Mouse (Mus musculus) hindlimb bud, embryonic 11.5 days (tissue): ENCODE results near the gene Shisa2.

ENCODE experiments used
- DNase-seq: peaks from one replicate; pipeline ENCODE4 v3.0.0-alpha.2; 2012; ENCODE audit warnings: low read depth, low spot score; ENCODE audit errors: extremely low spot score

Gene Shisa2

DNA sequence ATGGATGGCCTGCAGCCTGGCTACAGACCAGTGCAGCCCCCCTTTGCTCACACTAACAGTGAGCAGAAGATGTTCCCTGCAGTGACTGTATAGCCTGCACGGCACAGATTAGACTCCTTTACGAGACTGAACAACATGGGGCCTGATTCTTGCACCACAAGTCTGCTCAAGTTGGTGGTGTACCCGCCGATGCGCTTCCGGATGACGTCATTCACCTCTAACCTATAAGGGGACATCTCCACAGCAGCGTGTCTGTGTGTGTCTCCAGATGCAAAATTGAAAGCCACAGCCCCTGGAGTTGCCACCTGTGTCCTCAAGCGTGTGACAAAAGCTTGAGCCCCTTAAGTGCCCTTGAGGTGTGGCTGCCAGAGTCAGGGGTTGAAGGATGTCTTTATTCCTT is 5.0 kb downstream of the Shisa2 start:
- DNase-seq: no peak

DNA sequence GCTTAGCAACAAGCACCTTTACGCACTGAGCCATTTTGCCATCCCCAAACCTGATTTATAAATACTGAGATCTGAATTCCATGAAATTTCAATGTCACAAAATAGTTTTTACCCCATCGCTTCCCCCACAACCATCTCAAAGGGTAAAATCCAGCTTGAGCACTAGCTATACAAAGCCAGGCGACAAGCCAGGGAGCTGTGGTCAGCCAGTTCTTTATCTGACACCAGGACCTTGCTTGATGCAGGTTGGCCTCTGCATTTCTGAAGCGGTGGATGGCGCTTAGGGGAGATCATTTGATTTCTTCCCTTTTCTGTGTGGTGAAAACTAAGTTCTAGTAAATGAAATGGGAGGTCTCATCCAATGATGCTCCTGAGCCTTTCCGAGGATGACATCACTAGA is 7.0 kb downstream of the Shisa2 start:
- DNase-seq: no peak

DNA sequence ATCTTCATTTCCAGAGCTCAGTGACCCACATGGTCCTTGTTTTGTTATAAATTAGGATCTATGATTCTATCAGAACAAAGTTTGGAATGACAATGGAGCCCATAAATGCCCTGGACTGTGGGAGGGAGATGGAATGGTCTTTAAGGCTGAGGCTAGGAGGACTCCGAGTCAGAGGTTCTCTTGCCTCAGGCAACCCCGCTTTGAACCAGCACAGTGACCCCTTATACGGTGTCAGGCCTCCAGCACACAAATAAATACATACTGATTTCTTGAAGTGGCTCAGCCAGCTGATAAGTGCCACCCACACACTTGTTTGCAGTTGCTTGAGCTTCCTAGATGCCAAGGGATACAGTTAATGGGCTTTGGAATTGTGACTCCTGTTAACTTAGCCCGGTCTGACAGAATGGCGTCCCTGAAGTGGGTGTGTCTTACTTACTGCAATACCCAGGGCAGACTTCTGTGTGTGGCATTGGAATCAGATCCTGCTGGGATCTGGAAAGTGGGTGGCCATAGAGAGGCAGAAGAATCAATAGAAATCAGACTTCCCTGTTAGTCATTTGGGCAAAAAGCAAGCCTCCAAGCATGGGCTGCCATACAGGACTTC is 8.3 kb downstream of the Shisa2 start:
- DNase-seq: no peak

DNA sequence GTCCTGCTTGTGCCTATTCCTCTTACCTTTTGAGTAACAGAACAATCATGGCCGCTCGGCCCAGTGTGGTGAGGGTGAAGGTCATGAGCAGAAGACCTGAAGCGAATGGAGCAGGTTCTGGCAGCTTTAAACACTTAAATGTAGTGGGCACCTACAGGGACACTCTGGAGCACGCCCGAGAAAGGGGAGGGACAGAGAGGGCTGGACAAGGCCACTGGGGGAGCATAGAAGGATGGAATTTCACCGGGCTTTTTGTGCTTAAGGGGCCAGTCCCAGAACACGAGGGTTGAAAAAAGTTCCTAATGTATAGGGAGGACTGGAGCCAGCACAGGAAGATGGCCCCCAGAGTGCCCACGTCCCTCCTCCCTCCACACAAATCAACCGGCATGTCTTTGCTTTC is 8.9 kb downstream of the Shisa2 start:
- DNase-seq: no peak

DNA sequence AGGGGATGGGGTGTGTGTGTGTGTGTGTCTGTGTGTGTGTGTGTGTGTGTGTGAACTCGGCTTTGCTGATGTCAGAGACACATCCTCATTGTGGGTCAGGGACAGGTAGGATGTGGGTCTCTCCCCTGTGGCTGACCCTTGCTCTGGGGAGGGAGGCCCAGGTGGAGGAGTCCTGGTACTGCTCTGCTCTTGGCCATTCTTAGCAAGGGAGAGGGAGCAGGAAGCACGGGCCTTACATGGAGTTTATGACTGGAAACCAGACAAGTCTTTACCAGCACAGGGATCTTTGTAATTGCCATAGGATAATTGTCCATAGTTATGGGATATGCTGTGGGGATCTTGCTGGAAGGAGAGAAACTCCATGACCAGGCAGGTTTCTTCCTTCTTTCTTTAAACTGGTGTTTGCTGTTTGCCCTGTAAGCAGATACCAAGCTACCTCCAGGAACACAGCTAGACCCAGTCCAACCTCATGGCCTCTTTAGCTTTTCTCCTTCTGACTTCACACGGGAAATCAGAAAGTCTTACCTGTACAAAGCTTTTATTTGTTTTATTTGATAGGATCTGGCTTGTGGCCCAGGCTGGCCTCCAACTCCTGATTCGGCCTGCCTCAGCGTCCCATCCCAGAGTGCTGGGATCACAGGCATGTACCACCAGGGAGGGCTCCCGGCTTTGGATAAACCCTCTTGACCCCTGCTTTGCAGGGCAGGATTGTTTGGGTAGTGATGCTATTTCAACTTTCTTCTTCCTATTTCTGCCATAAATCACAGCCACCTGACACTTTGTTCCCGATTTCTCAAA is 14.0 kb downstream of the Shisa2 start:
- no peak for DNase-seq

DNA sequence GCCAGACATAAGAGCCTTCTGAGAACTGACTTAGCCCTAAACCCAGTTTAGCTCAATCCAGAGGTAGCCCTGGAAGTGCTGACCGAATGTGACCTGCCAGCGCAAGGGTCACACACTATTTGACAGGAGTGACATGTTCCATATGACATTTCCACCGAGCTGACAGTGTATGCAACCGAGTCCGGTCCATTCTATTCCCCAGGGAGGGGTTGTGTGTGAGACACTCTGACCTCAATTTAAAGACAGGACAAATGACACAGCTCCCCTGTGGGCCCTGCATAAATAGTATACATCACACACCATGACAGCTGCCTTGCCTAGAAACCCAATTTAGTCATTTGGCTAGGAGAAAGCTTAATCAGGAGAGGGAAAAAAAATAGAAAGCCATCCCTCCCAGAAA is 16.7 kb downstream of the Shisa2 start:
- DNase-seq: no peak

DNA sequence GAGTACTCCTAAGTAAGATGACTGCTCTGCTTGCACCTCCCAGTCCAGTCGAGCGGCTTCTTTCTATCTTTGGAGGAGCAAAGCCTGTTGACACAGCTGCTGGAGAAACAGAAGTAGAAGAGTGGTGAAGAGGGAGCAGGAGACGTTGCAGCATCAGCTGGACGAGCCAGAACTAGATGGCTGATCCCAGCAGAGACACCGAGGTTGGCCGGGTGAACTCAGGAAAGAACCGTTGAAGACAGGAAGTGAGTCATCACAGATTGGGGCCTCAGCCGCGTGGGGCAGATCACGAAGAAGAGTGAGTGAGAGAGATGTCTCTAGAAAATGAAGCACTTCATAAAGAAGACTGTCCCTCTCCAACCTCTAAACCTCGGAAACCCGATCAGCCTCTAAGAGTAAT is 18.5 kb downstream of the Shisa2 start:
- DNase-seq: no peak

DNA sequence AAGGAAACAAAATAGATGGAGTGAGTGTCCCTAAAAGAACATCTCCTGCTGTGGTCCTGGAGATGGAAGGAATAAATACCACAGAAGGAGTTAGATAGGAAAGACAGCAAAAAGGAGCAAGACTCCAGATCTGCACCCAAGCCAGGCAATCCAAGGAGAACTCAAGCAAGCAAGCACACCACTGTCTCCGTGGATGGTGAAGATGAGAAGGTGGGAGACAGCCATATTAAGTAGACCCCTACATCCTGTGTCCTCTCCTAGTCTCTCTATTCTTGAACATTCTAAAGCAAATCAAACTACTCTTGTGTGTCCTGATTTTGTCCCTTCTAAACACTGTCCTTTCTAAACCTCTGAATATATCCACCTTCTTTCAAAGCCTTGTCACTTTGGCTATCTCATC is 19.1 kb downstream of the Shisa2 start:
- no peak for DNase-seq

DNA sequence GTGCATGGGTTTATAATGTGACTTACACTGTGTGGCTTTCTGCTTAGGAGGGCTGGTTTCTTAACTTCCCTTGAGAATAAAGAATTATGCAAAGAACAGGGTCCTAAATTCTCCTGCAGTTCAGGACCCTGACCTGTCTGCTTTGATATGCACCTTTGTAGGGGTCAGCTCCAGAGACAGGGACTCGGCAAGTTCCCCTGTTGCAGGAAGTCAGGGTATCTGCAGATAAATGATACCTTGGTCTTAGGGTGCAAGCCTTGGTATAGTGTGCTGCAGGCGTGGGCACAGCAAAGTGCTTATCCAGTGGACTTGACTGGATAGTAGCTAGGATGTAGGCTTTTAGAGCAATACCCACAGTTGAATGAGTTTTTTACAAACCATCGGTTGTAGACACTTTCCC is 19.8 kb downstream of the Shisa2 start:
- no peak for DNase-seq

DNA sequence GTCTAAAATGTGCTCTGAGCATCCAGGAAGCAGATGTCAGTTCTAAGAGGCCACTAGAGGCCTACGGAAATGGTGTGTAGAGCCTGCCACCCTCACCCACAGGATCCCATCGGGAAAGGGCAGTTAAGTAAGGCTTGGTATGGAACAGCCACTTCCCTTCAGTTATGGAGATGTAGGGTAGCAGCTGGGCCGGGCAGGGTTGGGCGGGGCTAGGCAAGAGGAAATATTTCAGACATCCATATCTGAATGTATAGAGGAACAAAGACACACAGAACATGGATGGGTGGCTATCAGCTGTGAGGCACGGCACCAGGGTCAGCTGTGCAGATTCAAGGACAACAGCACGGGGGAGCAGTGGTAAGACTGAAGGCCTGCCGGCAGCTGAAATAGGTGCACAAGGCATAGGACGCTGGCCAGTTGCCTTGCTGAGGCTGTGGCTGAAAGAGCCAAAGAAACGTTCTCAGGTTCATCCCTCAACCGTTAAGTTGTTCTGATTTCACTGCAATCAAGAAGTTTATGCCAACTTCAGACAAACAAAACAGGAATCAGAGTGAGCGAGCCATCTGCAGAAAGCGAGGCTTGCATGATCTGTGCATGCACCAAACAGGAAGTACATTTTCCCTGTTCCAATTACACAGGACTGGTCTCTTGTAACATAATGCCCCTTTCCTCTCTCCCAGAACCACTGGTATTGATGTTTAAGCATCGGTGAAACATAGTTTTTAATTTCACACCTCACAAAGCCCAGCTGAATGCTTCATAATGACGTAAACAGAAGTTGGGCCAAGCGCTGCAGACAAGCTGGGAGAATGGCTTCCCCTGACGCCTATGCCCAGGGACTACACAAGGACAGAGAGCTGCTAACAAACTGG is 22.0 kb downstream of the Shisa2 start:
- no peak for DNase-seq

DNA sequence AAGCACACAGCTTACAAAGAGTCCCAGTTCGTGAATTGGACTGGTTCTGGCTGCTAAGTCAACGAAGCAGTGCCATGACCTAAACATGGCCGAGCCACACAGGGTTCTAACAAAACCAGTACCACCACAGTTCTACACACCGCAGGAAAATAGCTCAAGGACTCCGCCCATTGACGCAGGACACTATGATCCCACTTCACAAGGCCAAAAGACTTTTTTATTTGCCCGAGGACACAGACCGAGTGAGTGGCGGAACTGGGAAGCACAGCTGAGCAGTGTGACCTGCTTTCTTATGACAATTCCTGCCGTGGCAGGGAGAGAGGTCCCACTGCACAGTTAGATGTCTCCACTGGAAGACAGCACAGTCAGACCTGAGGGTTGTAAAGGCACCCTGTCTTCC is 23.5 kb downstream of the Shisa2 start:
- no peak for DNase-seq

DNA sequence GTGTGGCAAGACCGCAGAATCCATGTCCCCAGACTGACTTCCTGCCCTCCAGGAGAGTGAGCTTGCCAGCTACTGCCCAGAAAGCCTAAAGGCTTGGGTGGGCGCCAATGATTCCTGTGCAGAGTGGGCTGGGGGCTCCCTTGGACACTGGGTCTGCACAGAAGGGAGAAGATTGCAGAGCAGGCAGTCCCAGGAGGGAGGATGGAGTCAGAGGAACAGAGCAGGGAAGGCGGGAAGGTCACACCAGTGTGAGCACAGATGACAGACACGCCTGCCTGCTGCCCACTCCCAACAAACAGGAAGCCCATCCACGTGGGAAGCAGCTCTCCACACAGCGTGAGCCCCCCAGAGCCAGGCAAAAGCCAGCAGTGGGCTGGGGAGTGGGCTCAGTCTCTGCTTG is 24.2 kb downstream of the Shisa2 start:
- no peak for DNase-seq

DNA sequence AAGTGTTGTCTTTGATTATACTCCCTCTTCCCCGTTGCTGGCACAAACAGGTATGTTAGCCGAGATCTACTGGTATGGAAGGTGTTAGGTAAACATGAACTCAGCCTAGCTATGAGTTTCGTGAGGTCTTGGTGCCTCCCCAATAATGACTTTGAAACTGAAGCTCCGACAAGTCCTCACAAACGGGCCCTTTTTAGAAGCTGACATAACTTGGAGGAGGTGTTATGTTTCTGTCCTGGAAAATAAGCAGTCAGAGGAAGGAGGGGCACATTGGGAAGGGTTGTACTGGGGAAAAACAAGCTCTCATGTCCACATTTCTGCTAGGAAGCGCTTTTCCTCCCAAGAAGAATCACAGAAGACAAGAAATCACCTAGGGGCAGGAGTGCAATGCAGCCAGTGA is 31.5 kb downstream of the Shisa2 start:
- no peak for DNase-seq

DNA sequence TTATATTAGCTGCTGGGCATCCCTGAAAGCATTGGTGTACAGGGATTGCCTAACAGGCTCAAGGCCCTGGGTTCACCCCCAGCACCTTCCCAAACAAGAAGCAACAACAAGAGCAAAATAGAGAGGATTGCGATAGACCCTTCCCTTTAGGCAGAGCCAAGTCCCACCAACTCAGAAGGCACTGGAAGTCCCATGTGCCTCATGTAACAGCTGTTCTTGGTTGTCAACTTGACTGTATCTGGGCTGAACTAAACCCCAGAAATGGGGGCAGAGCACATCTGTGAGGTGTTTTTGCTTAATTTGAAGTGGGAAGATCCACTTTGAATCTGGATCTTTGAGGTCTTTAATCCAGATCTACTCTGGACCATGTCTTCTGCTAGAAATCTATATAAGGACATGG is 32.0 kb downstream of the Shisa2 start:
- DNase-seq: no peak

DNA sequence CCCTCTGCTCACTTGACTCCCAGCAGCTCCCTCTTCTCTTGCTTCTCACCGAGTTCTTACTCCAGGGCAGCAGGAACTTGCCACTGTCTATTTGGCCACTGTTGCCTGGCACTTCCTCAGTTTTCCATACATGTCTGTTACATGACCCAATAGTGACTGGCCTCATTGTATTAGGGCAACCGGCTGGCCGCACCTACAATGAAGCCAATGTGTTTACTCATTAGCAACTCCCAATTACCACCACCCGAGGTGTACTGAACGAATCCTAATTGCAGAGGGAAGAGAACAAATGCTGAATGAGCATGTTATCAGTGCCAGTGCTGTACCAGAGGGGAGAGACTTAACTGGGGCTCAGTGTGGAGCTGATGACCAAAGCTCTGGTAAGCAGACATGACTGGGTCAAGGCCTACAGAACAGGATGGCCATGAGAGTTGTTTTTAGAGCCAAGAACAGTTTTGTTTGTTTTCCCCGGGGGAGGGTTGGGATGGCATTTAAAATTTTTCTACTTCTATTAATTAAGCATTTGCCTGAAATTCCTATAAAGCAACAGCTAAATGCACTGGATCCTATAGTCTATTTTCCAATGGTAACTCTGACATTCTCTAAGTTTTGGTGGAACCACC is 47.9 kb downstream of the Shisa2 start:
- DNase-seq: no peak

DNA sequence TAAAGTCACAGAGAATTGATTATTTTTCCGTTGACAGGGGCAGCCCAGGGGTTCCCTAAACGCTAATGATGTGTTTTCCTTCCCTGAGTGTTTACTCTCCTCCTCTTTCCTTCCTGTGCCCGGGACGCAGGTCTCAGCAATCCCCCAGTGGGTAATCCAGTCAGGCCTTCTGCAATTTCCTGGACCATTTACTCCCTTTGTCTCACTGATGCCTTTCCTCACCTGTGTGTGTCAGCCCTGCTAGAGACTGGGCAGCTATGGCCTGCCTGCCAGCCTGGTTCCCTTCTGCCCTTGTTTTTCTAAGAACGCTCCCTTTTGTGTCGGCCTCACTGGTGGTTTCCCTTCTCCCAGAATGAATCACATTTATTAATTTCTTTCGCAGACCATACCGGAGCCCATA is 49.4 kb downstream of the Shisa2 start:
- no peak for DNase-seq

DNA sequence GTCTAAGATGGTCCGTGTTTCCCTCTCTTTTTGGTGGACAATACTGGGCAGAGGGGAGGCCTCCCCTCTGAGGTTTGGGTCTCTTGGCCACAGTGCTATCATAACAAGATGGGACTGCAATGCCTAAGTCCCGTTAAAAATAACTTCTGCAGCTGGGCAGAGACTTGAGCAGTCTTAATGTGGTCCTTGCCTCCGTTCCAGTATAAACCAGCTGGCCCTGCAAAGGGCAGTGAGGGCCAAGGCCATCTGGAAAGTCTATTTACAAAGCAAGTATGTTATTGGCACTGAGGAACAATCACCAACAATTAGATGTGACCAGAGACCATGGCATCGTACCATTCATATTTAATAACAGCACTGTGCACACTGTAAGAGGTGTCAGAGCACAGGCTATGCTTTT is 50.2 kb downstream of the Shisa2 start:
- no peak for DNase-seq

DNA sequence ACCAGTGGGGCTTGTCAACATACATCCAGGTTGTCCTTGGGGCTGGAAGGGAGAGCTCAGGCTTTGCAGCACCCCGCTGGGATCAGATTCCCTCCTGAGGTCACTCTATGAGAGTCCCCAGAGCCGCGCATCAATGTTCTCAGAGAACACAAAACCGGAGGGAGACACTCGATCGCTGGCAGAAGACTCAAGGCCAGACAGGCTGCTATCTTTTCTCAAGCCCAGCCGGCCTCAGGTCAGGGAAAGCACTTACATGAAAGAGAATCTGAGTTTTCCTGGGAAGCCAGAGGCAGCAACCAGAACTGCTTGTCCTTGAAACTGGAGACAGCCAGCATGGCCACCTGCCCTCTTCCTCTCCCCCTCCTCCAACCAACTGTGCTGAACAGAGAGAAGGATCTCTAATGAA is 52.5 kb downstream of the Shisa2 start:
- DNase-seq: no peak
